Mouse (Mus musculus) lung, embryonic 14.5 days (tissue): ENCODE measurements at regions not wholly inside any gene's neighbourhood (a gene's known extent, or its start where the extent isn't known, plus 50 kb on each side); places are given as distances from the start of the nearest gene placed in this dataset.

Experiments used
- ATAC-seq: fragments of 200-750 bp; cut with Nextera tagmentation; 2 replicates; pipeline ENCODE4 v1.8.0; 2017; ENCODE audit warnings: mild to moderate bottlenecking, moderate TSS enrichment, moderate library complexity; ENCODE audit not compliant: insufficient read depth
- DNase-seq: peaks from one replicate; pipeline ENCODE4 v3.0.0-alpha.2; 2015
- H3K27ac ChIP-seq: fragments of 300-500 bp; sonication (generic); 2 replicates; pipeline ENCODE4 v1.5.1; 2014; ENCODE audit warnings: low read depth, mild to moderate bottlenecking, moderate library complexity
- H3K27me3 ChIP-seq: fragments of 300-500 bp; sonication (generic); 2 replicates; pipeline ENCODE4 v1.6.1; 2014; ENCODE audit warnings: low read length, control low read depth; ENCODE audit not compliant: insufficient read depth
- H3K36me3 ChIP-seq: fragments of 300-500 bp; sonication (generic); 2 replicates; pipeline ENCODE4 v1.6.1; 2014; ENCODE audit warnings: control low read depth; ENCODE audit not compliant: insufficient read depth
- H3K4me1 ChIP-seq: fragments of 300-500 bp; sonication (generic); 2 replicates; pipeline ENCODE4 v1.6.1; 2014; ENCODE audit warnings: antibody characterized with exemption, control low read depth; ENCODE audit not compliant: insufficient read depth
- H3K4me2 ChIP-seq: fragments of 300-500 bp; sonication (generic); 2 replicates; pipeline ENCODE4 v1.6.1; 2014; ENCODE audit warnings: mild to moderate bottlenecking
- H3K4me3 ChIP-seq: fragments of 300-500 bp; sonication (generic); 2 replicates; pipeline ENCODE4 v1.5.1; 2014; ENCODE audit warnings: low read depth, low read length
- H3K9ac ChIP-seq: fragments of 300-500 bp; sonication (generic); 2 replicates; pipeline ENCODE4 v1.6.1; 2014
- H3K9me3 ChIP-seq: fragments of 300-500 bp; sonication (generic); 2 replicates; pipeline ENCODE4 v1.6.1; 2016; ENCODE audit warnings: low read depth, low read length, control low read depth
- CTCF ChIP-seq: IDR thresholded peaks from 2 replicates; pipeline ENCODE4 v1.5.1; 2016; ENCODE audit warnings: antibody characterized with exemption, low read depth
- WGBS: fragments of 180-500 bp; shearing (Covaris S2); extraction: QIAGEN DNeasy Blood & Tissue Kit; methylation state at CpG from one replicate; pipeline ENCODE4 v1.1.7; 2014; 5-methylcytosine and 5-hydroxymethylcytosine counted together

GRCm38 (mm10) chr14:79905574-79905973 lies 78.3 kb upstream of the Olfm4 start:
- Histone ChIP-seq H3K27ac (no peak overlapping the region), H3K9me3 (no peaks in the 10 kb centered on the region), H3K4me3 (no peak overlapping the region), H3K4me2 (no peak overlapping the region), H3K27me3 (no peaks in the 10 kb centered on the region), H3K4me1 (no peaks in the 10 kb centered on the region), H3K36me3 (no peaks in the 10 kb centered on the region), H3K9ac (no peak overlapping the region)
- WGBS: 68% methylated on average over 2 of the region's 2 CpGs
- DNase-seq (no peak), ATAC-seq (no peak)
- no peak for TF ChIP-seq CTCF

GRCm38 (mm10) chr14:79902355-79902754 lies 81.5 kb upstream of the Olfm4 start:
- WGBS: 8% methylated on average over 1 of the region's 1 CpGs
- ATAC-seq: no peak
- no peak for DNase-seq

GRCm38 (mm10) chr14:79898240-79898639 lies 85.6 kb upstream of the Olfm4 start:
- Histone ChIP-seq H3K27ac (peak overlapping the region; percentile 52; the same call in 1 of the 2 replicates), H3K4me2 (0 out of 2 replicates have a peak overlapping the region, but pooled peaks have one; percentile 21), H3K27me3 (no peaks in the 10 kb centered on the region), H3K36me3 (no peaks in the 10 kb centered on the region), H3K4me3 (no peak overlapping the region), H3K9me3 (no peaks in the 10 kb centered on the region), H3K9ac (no peak overlapping the region), H3K4me1 (no peaks in the 10 kb centered on the region)
- ATAC-seq: peak; percentile 89
- no peak for TF ChIP-seq CTCF
- peak; percentile 55 for DNase-seq
- 5% methylated on average over 5 of the region's 5 CpGs for WGBS

More at GRCm38 (mm10) chr14:79902355-79902754, 81.5 kb upstream of the Olfm4 start:
- H3K27ac ChIP-seq: no peak overlapping the region
- no peaks in the 10 kb centered on the region for H3K27me3 ChIP-seq
- no peak overlapping the region for H3K9ac ChIP-seq
- no peaks in the 10 kb centered on the region for H3K4me1 ChIP-seq
- H3K4me3 ChIP-seq: no peak overlapping the region
- no peaks in the 10 kb centered on the region for H3K36me3 ChIP-seq
- no peaks in the 10 kb centered on the region for H3K9me3 ChIP-seq
- no peak for TF ChIP-seq CTCF
- H3K4me2 ChIP-seq: no peak overlapping the region

DNA sequence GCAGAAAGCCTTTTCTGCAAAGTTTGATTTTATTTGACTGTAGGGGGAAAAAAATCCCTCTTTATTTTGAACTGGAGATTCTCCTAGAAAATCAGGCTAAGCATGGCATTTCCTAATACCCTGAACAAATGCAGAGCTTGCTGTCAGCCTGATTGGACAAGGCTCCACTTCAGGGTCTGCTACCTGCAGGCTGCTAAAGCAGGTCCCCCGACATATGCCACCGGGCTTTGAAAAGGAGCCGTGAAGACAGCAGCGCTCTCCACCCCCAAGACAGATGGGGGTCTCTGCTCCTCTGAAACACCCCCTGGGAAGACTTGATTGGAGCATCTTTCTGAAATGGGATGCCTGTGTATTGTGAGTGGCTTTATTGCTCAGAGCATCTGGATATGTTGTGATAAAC lies 90.6 kb upstream of the Olfm4 start:
- Histone ChIP-seq H3K4me2 (no peak overlapping the region), H3K9me3 (no peaks in the 10 kb centered on the region), H3K4me3 (no peak overlapping the region), H3K27ac (no peak overlapping the region), H3K27me3 (no peaks in the 10 kb centered on the region), H3K9ac (no peak overlapping the region), H3K4me1 (no peaks in the 10 kb centered on the region), H3K36me3 (no peaks in the 10 kb centered on the region)
- WGBS: 61% methylated on average over 4 of the region's 4 CpGs
- ATAC-seq: no peak
- TF ChIP-seq CTCF: no peak
- DNase-seq: no peak

DNA sequence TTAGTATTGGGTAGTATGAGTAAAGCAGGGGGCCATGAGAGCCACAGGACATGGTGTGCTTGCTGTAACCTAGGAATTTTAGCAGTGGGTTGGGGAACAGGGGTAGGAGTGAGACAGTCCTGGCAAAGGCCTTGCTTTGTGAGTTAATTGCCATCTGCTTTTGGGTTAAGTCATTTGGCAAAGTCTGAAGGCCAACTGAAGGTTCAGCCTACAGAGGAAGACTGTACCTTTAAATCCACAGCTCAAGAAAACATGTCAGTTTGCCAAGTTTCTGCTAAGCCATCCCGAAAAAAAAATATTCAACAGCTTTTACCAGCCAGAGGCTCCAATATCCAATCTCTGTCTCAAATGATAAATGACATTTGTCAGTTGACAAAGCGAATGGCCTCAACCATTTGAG lies 93.2 kb upstream of the Olfm4 start:
- WGBS: 42% methylated on average over 2 of the region's 2 CpGs
- ATAC-seq: no peak
- no peak overlapping the region for H3K9ac ChIP-seq
- TF ChIP-seq CTCF: no peak
- no peak overlapping the region for H3K27ac ChIP-seq
- no peaks in the 10 kb centered on the region for H3K27me3 ChIP-seq
- no peak overlapping the region for H3K4me3 ChIP-seq
- H3K4me1 ChIP-seq: no peaks in the 10 kb centered on the region
- no peak for DNase-seq
- no peaks in the 10 kb centered on the region for H3K36me3 ChIP-seq
- no peaks in the 10 kb centered on the region for H3K9me3 ChIP-seq
- H3K4me2 ChIP-seq: no peak overlapping the region

GRCm38 (mm10) chr14:79890280-79890679 lies 93.6 kb upstream of the Olfm4 start:
- no peak for TF ChIP-seq CTCF
- ATAC-seq (no peak), DNase-seq (no peak)
- Histone ChIP-seq H3K4me1 (no peaks in the 10 kb centered on the region), H3K36me3 (no peaks in the 10 kb centered on the region), H3K4me3 (no peak overlapping the region), H3K9ac (no peak overlapping the region), H3K4me2 (no peak overlapping the region), H3K27me3 (no peaks in the 10 kb centered on the region), H3K27ac (no peak overlapping the region), H3K9me3 (no peaks in the 10 kb centered on the region)
- 80% methylated on average over 4 of the region's 4 CpGs for WGBS

GRCm38 (mm10) chr14:79883487-79883886 lies 100.4 kb upstream of the Olfm4 start:
- Histone ChIP-seq H3K9ac (no peak overlapping the region), H3K9me3 (no peaks in the 10 kb centered on the region), H3K4me2 (no peak overlapping the region), H3K4me3 (no peak overlapping the region), H3K27me3 (no peaks in the 10 kb centered on the region), H3K4me1 (no peaks in the 10 kb centered on the region), H3K36me3 (no peaks in the 10 kb centered on the region), H3K27ac (no peak overlapping the region)
- WGBS: 71% methylated on average over 7 of the region's 7 CpGs
- no peak for TF ChIP-seq CTCF
- ATAC-seq: no peak
- DNase-seq: no peak

- H3K36me3 ChIP-seq: no peaks in the 10 kb centered on the region
- no peaks in the 10 kb centered on the region for H3K9me3 ChIP-seq
- TF ChIP-seq CTCF: no peak
- H3K9ac ChIP-seq: no peak overlapping the region
- H3K4me2 ChIP-seq: no peak overlapping the region
- no peaks in the 10 kb centered on the region for H3K27me3 ChIP-seq
- ATAC-seq (no peak), DNase-seq (no peak)
- 30% methylated on average over 9 of the region's 9 CpGs for WGBS
- H3K27ac ChIP-seq: no peak overlapping the region
- H3K4me1 ChIP-seq: no peaks in the 10 kb centered on the region
- H3K4me3 ChIP-seq: no peak overlapping the region
These were observed 102.2 kb upstream of the Olfm4 start for GRCm38 (mm10) chr14:79881726-79882125.
